Mouse (Mus musculus): ENCODE measurements around the gene Rgs17.

The Rgs17 gene

DNA sequence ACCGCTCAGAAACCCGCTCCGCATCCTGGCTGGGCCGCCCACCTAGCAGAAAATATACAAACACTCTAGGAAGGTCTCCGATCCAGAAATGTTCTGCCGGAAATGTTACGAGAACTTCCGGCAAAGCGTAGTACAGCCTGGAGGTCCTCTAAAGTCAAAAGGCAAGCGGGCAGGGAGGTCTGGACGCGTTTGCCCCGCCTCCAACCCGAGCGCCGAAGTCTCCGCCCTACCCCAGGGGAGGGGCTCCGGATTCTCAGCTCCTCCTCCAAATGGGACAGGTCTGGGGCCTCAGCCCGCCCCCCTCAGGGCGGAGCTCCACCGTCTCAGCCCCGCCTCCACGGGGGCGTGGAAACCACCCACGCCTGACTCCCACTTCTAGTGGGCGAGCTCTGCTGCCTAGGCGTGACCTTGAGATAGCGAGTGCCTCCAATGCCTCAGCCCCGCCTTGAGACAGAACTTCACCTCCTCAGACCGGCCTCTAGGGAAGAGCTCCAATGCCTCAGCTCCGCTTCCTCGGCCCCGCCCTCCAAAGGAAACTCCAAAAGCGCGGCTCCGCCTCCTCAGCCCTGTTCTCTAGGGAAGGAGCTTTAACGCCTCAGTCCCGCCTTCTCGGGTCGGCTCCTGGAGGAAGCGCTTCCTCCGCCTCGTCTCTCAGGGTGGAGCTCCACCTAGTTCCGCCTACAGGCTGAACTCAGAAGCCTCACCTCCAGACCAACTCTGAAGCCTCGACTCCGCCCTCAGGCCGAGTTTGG is 98.3 kb downstream of the Rgs17 start, which contains the start of gene Mtrf1l:
TSS of gene Mtrf1l (minus strand) at position 171 of the 752 bp plus-strand sequence.
- DNase-seq (ENCODE audit: low spot score): peak; percentile 99

DNA sequence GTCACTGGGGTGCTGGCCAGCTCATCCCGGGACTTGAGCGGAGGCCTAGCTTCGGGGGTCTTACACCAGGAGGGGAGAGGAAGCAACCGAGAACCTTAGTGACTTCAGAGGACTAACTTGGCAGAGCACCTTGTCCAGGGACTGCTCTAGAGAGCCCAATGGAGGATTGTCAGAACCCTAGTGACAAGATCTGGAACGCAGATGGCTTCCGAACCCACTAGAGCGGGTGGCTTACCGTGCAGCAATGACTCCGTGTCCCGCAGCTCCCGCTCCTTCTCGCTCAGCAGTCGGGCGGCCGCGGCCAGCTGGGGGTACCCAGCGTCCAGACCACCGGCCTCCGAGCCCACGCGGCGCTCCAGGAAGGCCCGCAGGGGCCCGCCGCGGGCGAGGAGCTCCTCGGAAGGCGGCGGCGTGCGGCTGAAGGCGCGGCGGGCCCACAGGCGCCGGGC is 98.9 kb downstream of the Rgs17 start:
- DNase-seq (ENCODE audit: low spot score): no peak

GRCm38 (mm10) chr10:5818772-5819171 is 103.4 kb downstream of the Rgs17 start:
- no peak for DNase-seq (ENCODE audit: low spot score)

GRCm38 (mm10) chr10:5815968-5816367 is 106.2 kb downstream of the Rgs17 start:
- no peak for DNase-seq (ENCODE audit: low spot score)

DNA sequence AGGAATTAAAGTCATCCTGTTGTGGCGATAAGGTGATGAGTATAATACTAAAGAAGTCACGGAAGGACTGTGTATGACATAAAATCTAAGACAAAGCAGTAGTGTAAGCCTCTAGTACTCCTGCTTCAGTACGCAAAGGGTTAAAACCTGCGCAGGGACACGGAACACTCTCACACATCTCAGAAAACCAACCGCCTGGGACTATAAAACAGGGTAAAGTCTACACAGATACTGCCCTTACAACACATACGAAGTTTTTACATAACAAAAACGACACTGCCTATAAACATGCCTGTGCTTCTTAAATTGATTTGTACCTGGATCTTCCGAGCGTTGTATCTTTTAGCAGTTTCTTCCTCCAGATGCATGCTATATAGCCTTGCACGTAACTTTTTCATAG is 108.5 kb downstream of the Rgs17 start:
- no peak for DNase-seq (ENCODE audit: low spot score)

GRCm38 (mm10) chr10:5807683-5808082 is 114.5 kb downstream of the Rgs17 start:
- DNase-seq (ENCODE audit: low spot score): no peak

DNA sequence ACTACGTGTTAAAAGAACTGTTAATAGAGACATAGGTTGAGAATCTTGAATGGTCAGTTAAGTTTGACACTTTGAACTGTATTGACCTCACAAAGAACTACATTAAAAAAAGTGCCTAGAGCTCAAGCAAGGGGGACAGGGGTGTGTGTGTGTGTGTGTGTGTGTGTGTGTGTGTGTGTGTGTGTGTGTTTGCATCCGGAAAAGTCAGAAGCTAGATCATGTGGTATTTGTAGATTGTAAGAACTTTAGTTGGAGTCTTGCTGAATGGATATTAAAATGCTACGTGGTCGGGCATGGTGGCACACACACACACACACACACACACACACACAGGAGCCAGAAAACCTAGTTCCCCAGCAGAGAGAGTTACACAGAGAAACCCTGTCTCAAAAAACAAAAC is 115.2 kb downstream of the Rgs17 start:
- DNase-seq (ENCODE audit: low spot score): no peak

- DNase-seq (ENCODE audit: low spot score): no peak
Observed at GRCm38 (mm10) chr10:5806416-5806815, 115.8 kb downstream of the Rgs17 start.

GRCm38 (mm10) chr10:5805731-5806307 is 116.4 kb downstream of the Rgs17 start:
- peak; percentile 98 for DNase-seq (ENCODE audit: low spot score)

GRCm38 (mm10) chr10:5805243-5805730 is 116.9 kb downstream of the Rgs17 start, which contains the start of gene Fbxo5:
TSS of gene Fbxo5 (minus strand) at chr10:5805600.
- peak; percentile 98 for DNase-seq (ENCODE audit: low spot score)

- no peak for DNase-seq (ENCODE audit: low spot score)
Observed at GRCm38 (mm10) chr10:5804691-5805156, 117.5 kb downstream of the Rgs17 start.

DNA sequence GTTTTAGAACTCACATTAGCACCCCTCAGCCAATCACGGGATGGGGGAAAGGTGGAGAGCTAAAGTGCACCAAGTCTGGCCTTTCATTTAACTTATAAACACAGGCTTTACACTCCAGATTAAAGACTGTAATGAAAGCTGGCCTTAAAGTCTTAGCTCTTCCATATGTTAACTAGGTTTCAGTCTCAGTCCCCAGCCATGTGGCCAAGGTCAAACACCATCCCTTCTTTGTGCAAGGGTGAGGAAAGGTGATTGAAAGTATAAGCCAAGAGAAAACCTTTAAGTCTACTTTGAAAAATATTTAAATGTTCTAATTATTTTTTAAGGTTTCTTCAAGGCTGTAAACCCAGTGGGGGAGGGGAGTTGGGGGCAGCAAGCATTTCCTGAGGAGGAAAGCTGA is 118.5 kb downstream of the Rgs17 start:
- no peak for DNase-seq (ENCODE audit: low spot score)

GRCm38 (mm10) chr10:5802866-5803265 is 119.3 kb downstream of the Rgs17 start:
- DNase-seq (ENCODE audit: low spot score): no peak

DNA sequence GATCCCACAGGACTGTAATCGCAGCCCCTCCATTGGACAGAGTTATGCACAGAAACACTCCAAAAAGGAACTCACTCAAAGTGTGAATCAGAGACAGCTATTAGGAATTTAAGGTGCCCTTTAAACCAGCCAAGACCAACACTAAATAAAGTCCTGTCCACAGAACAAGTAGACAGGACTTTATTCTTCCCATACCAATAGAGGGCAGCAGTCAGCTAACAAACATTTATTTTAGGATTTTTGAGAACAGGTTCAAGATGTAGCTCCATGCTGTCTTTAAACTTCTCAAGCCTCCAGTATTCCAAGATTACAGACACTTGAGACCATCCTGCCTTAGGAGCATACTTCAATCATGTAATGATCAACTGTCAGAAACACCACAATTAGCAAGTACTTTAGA is 121.7 kb downstream of the Rgs17 start:
- DNase-seq (ENCODE audit: low spot score): peak; percentile 54

GRCm38 (mm10) chr10:5798069-5798468 is 124.1 kb downstream of the Rgs17 start:
- no peak for DNase-seq (ENCODE audit: low spot score)

DNA sequence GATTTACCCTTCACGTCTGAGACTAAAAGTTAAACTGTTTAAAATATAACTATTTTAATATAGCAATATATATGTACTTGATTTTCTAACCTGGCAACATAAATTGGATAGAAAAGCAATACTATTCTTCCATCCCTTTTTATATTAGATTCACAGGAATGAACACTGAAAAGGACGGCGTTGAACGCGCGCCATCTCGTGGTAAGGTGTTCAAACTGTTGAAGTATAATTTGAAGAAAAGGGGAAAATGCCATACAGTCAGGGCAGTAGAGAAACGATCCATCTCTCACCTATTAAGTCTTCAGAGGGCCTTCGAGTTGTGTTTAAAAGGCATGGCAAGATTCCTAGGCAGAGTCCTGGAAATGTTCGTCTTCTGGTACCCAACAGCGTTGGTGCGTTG is 131.5 kb downstream of the Rgs17 start:
- peak; percentile 69 for DNase-seq (ENCODE audit: low spot score)

- DNase-seq (ENCODE audit: low spot score): peak; percentile 48
Observed at GRCm38 (mm10) chr10:5786923-5787322, 135.3 kb downstream of the Rgs17 start.

Measured in adipocyte (in vitro differentiated cells).